Mouse (Mus musculus): ENCODE data around the gene Mael. TPM values are rescaled to one million over a fixed set of nuclear protein-coding genes. Genes with fewer than 3 reads are reported as not detected.
A peak's percentile ranks its signal among the peaks of the same experiment; 100 is the strongest.

The Mael gene
- polyA plus RNA-seq, 1 experiment from 2014 or later: 0.10 TPM

DNA sequence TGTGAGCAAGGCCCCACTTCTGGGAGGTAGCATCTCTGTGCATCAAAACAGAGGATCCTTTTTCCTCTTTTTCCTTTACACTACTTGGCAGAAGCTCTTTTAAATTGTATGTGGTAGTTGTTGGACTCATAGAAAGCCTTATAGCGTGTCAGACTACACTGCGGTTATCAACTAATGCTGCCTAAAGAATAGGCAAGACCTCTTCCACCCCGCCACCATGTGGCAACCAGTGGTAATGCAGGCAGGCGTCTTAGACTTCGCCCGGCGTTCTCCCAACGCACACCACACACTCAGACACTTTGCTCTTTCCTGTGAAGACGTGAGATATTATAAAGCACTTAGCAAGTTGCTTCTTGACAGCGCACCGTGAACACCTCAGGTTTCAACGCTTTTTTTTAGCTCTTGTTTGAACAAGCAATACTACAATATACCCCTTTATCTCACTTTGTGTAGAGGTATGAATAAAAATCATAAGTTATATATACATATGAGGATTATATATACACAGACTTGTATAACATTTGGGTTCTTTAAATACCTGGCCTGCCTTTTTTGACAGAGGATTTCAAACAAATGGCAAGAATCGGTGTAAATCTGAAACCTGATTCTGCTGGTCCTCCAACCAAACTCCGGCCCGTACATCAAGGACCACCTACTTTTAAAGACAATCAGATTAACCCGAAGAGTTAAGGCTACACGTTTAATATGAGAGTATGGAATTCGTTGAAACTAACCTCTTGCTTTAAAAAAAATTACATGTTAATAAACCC is 85.0 kb downstream of the Mael start:
- Histone ChIP-seq H3K9me3 (replicated peaks) (no peaks in the 10 kb centered on the region), H3K27me3 (peaks cover 40% of the 10 kb centered on the region), H3K4me3 (replicated peaks) (no peak overlapping the region), H3K9ac (no peak overlapping the region), H3K4me1 (replicated peaks) (peaks cover 18% of the 10 kb centered on the region), H3K27ac (replicated peaks) (no peak overlapping the region), H3K36me3 (replicated peaks) (no peaks in the 10 kb centered on the region), H3K4me2 (peak overlapping the region; percentile 21; the same call in 1 of the 2 replicates)
- 12% methylated on average over 18 of the region's 18 CpGs for WGBS (ENCODE audit: insufficient replicate concordance)
- ATAC-seq (ENCODE audit: insufficient read depth): no peak

DNA sequence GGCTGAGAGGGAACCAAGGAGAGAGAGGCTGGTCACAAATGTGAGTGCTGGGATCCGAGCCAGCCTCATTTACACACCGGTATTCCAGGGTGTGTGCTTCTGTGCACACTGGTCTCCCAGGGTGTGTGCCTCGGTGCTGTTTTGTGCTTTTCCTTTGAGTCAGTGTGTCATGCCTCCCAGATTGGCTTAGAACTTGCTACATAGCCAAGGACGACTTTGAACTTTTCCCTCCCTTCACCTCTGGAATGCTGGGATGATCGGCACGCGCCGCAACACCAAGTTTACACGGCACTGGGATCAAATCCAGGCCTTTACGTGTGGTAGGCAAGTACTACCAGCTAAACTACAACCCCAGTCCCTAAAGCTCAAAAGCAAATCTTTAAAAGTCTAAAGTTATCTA is 86.5 kb downstream of the Mael start:
- no peak overlapping the region for H3K9ac ChIP-seq
- no peak overlapping the region for H3K27ac ChIP-seq (replicated peaks)
- no peak for ATAC-seq (ENCODE audit: insufficient read depth)
- H3K36me3 ChIP-seq (replicated peaks): no peaks in the 10 kb centered on the region
- no peak overlapping the region for H3K4me2 ChIP-seq
- H3K4me3 ChIP-seq (replicated peaks): no peak overlapping the region
- no peaks in the 10 kb centered on the region for H3K9me3 ChIP-seq (replicated peaks)
- 81% methylated on average over 10 of the region's 10 CpGs for WGBS (ENCODE audit: insufficient replicate concordance)
- peaks cover 27% of the 10 kb centered on the region for H3K4me1 ChIP-seq (replicated peaks)
- peaks cover 27% of the 10 kb centered on the region for H3K27me3 ChIP-seq

DNA sequence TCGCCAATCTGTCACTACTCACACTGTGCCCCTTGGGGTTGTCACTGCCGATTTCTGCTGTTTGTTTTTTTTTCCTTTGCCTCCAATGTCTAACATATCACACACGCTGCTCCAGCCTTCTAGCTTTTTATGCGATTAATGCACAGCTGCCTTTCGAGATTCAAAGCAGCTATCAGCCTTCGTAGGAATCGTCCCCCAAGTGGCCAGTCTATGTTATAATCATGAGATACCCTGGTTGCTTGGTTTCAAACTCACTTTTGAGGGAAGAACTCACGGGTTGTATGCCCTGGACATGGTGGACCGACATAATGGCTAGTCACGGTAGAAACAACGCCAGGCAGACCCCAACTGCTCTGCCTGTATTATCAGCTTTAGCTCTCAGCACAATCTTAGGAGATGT is 87.2 kb downstream of the Mael start:
- ATAC-seq (ENCODE audit: insufficient read depth): no peak

More for the DNA sequence above, 87.2 kb downstream of the Mael start:
- WGBS (ENCODE audit: insufficient replicate concordance): 60% methylated on average over 11 of the region's 11 CpGs
- no peak overlapping the region for H3K27ac ChIP-seq (replicated peaks)
- peaks cover 27% of the 10 kb centered on the region for H3K4me1 ChIP-seq (replicated peaks)
- H3K4me3 ChIP-seq (replicated peaks): no peak overlapping the region
- no peak overlapping the region for H3K9ac ChIP-seq
- H3K4me2 ChIP-seq: no peak overlapping the region
- H3K27me3 ChIP-seq: peaks cover 20% of the 10 kb centered on the region
- no peaks in the 10 kb centered on the region for H3K9me3 ChIP-seq (replicated peaks)
- H3K36me3 ChIP-seq (replicated peaks): no peaks in the 10 kb centered on the region

Other genes starting within 250 kb of the Mael start
- gene Pou2f1, start 236.1 kb downstream of the Mael start, polyA plus RNA-seq (2015; fragmentation: Nextera tagmentation; extraction: Ambion mirVana): 3.0 and 5.0 TPM in 2 replicates
- gene Dusp27, start 110.8 kb downstream of the Mael start, polyA plus RNA-seq (2015; fragmentation: Nextera tagmentation; extraction: Ambion mirVana): 0.26 and 0.53 TPM in 2 replicates
- 0.07 and 0.09 TPM in 2 replicates for gene Gpa33, start 108.5 kb downstream of the Mael start, polyA plus RNA-seq (2015; fragmentation: Nextera tagmentation; extraction: Ambion mirVana)
- 0.08 TPM in 2 replicates for gene Ildr2, start 15.4 kb upstream of the Mael start, polyA plus RNA-seq (2015; fragmentation: Nextera tagmentation; extraction: Ambion mirVana)
- gene Tada1, start 140.3 kb upstream of the Mael start, polyA plus RNA-seq (2015; fragmentation: Nextera tagmentation; extraction: Ambion mirVana): 20.5 and 21.1 TPM in 2 replicates
- gene Pogk, start 171.1 kb upstream of the Mael start, polyA plus RNA-seq (2015; fragmentation: Nextera tagmentation; extraction: Ambion mirVana): 0.89 and 0.93 TPM in 2 replicates